Mouse (Mus musculus) stomach, embryonic 15.5 days (tissue): Measurements from ENCODE around the gene Gng4. TPM values are rescaled to one million over a fixed set of nuclear protein-coding genes. Genes with fewer than 3 reads are reported as not detected.
"Not testable (repeated sequence)": the region's sequence is repeated elsewhere in the genome, so short reads cannot be mapped to it uniquely, and the experiment has no call there.

Source experiments
- ATAC-seq: fragments of 200-750 bp; cut with Nextera tagmentation; 2 replicates; pipeline ENCODE4 v1.8.0; 2017; ENCODE audit warnings: low read depth, moderate number of reproducible peaks, moderate TSS enrichment; ENCODE audit not compliant: insufficient read depth, low FRiP score
- H3K27ac ChIP-seq: fragments of 300-500 bp; sonication (generic); 2 replicates; pipeline ENCODE4 v1.5.1; 2015; ENCODE audit warnings: mild to moderate bottlenecking, inconsistent platforms
- H3K27me3 ChIP-seq: fragments of 300-500 bp; sonication (generic); replicated peaks from 2 replicates; pipeline ENCODE4 v1.6.1; 2015; ENCODE audit warnings: inconsistent platforms
- H3K36me3 ChIP-seq: fragments of 300-500 bp; sonication (generic); 2 replicates; pipeline ENCODE4 v1.6.1; 2015; ENCODE audit warnings: inconsistent platforms
- H3K4me1 ChIP-seq: fragments of 300-500 bp; sonication (generic); 2 replicates; pipeline ENCODE4 v1.6.1; 2015; ENCODE audit warnings: inconsistent platforms
- H3K4me2 ChIP-seq: fragments of 300-500 bp; sonication (generic); 2 replicates; pipeline ENCODE4 v1.6.1; 2015; ENCODE audit warnings: mild to moderate bottlenecking, inconsistent platforms
- H3K4me3 ChIP-seq: fragments of 300-500 bp; sonication (generic); replicated peaks from 2 replicates; pipeline ENCODE4 v1.5.1; 2015; ENCODE audit warnings: inconsistent platforms
- H3K9ac ChIP-seq: fragments of 300-500 bp; sonication (generic); 2 replicates; pipeline ENCODE4 v1.6.1; 2015; ENCODE audit warnings: inconsistent platforms
- H3K9me3 ChIP-seq: fragments of 300-500 bp; sonication (generic); 2 replicates; pipeline ENCODE4 v1.6.1; 2016; ENCODE audit warnings: inconsistent platforms
- WGBS: fragments of 180-500 bp; shearing (Covaris S2); methylation state at CpG from one replicate; pipeline ENCODE4 v1.1.7; 2015; 5-methylcytosine and 5-hydroxymethylcytosine counted together
- polyA plus RNA-seq: library from polyadenylated mRNA; unstranded; fragments of >200 nt; fragmentation: Nextera tagmentation; extraction: Ambion mirVana; gene quantifications from 2 replicates; pipeline ENCODE4 v1.2.1, GENCODE M21; 2015

The Gng4 gene
- polyA plus RNA-seq, 1 experiment from 2014 or later: 3.3 TPM

DNA sequence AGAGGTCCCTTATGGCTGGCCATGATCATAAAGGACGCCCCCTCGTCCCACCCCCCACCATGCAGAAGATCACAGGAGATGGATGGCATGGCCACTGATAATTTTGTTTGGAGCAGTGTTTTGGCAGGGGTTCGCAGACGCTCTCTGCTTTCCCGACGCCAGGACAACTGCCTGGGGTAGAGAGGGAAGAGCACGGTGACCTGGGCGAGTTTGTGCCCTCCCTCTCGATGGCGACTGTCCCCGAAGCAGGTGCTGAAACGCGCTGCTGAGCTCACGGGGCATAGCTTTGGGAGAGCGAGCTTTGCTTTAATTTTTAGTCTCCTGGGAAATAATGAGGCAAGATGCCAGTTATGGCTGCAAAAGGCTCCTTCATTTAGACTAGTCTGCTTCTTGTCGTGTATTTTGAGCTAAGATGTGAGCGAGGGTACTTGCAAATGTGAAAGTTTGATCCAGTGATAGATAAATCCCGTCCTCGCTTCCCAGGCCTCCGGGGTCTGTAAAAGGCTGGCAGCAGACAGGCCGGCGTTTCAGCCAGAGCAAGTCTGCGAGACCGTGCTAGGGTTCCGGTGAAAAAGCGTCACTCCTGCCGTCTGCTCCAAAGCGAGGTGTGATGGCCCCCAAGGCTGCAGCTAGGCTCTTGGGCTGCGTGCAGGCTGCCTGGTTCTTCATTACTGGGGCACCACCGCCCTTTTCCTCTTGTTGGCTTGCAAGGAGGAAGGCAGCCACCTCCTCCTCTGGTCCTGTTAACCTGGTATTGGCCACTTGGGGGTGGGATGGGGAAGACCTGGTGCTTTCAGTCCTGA lies 1.3 kb downstream of the Gng4 start:
- peaks cover 26% of the 10 kb centered on the region for H3K27me3 ChIP-seq
- 1% methylated on average over 30 of the region's 30 CpGs for WGBS
- peak overlapping the region; percentile 57 for H3K4me3 ChIP-seq
- H3K36me3 ChIP-seq: no peaks in the 10 kb centered on the region
- no peak overlapping the region for H3K27ac ChIP-seq
- no peaks in the 10 kb centered on the region for H3K9me3 ChIP-seq
- peaks cover 15% of the 10 kb centered on the region for H3K4me1 ChIP-seq
- ATAC-seq: no peak
- H3K4me2 ChIP-seq: peak overlapping the region; percentile 99
- no peak overlapping the region for H3K9ac ChIP-seq

- Histone ChIP-seq H3K9me3 (no peaks in the 10 kb centered on the region), H3K9ac (no peak overlapping the region), H3K27ac (no peak overlapping the region), H3K4me2 (no peak overlapping the region), H3K36me3 (no peaks in the 10 kb centered on the region), H3K27me3 (peaks cover 26% of the 10 kb centered on the region), H3K4me1 (peaks cover 15% of the 10 kb centered on the region), H3K4me3 (no peak overlapping the region)
- WGBS: 83% methylated on average over 6 of the region's 6 CpGs
- ATAC-seq: no peak
These were observed 3.1 kb downstream of the Gng4 start for GRCm38 (mm10) chr13:13786971-13787370.

DNA sequence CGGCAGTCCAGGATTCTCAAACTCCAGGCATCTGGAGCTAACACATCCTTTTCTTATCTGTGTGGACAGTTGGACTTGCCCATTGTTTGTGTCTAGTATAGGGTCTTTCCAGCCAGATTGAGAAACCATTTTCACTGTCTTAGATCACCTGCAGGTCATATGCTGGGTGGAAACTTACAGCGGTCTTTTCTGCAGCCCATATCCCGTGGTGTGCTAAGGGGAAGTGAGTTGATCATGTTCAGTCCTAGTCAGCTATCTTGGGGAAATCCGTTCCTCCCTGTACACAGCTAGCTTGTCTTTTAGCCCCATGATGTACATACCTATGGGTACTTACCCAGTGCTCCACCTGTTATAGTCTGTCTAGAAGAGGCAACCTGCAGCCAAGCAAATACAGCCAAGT lies 4.2 kb downstream of the Gng4 start:
- no peak overlapping the region for H3K9ac ChIP-seq
- H3K36me3 ChIP-seq: no peaks in the 10 kb centered on the region
- peaks cover 26% of the 10 kb centered on the region for H3K27me3 ChIP-seq
- WGBS: 86% methylated on average over 4 of the region's 4 CpGs
- no peaks in the 10 kb centered on the region for H3K9me3 ChIP-seq
- no peak overlapping the region for H3K4me3 ChIP-seq
- ATAC-seq: no peak
- no peak overlapping the region for H3K4me2 ChIP-seq
- H3K27ac ChIP-seq: no peak overlapping the region
- H3K4me1 ChIP-seq: peaks cover 15% of the 10 kb centered on the region

- H3K4me1 ChIP-seq: no peaks in the 10 kb centered on the region
- H3K4me3 ChIP-seq: no peak overlapping the region
- no peak overlapping the region for H3K9ac ChIP-seq
- WGBS: 88% methylated on average over 3 of the region's 3 CpGs
- H3K9me3 ChIP-seq: no peaks in the 10 kb centered on the region
- ATAC-seq: no peak
- H3K4me2 ChIP-seq: no peak overlapping the region
- H3K27ac ChIP-seq: no peak overlapping the region
- no peaks in the 10 kb centered on the region for H3K27me3 ChIP-seq
- no peaks in the 10 kb centered on the region for H3K36me3 ChIP-seq
These were observed 8.1 kb downstream of the Gng4 start for GRCm38 (mm10) chr13:13791981-13792380.

GRCm38 (mm10) chr13:13795166-13795832 lies 11.4 kb downstream of the Gng4 start:
- Histone ChIP-seq H3K27me3 (no peaks in the 10 kb centered on the region), H3K4me3 (no peak overlapping the region), H3K4me2 (no peak overlapping the region), H3K27ac (no peak overlapping the region), H3K36me3 (no peaks in the 10 kb centered on the region), H3K9ac (no peak overlapping the region), H3K4me1 (no peaks in the 10 kb centered on the region), H3K9me3 (no peaks in the 10 kb centered on the region)
- no peak for ATAC-seq
- WGBS: 42% methylated on average over 5 of the region's 5 CpGs

DNA sequence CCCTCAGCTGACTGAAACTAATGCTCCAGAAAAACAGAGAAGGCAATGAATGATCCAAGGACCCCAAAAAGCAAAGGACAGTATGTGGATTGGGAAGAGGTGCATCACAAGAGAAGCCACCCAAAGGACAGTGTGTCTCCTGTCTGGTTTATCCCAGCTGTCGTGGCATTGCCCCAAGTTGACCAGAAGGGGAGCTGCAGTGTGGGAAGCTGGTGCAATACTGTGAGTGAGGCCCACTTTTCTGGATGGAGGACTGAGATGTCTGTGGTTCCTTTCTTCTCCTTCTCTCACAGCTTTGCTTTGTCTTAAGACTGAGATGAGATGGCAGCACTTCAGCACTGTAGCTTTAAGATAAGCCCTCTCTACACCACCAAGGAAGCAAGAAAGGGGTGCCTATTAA lies 12.2 kb downstream of the Gng4 start:
- WGBS: 88% methylated on average over 1 of the region's 1 CpGs
- no peak overlapping the region for H3K4me2 ChIP-seq
- no peaks in the 10 kb centered on the region for H3K4me1 ChIP-seq
- H3K36me3 ChIP-seq: no peaks in the 10 kb centered on the region
- ATAC-seq: no peak
- no peak overlapping the region for H3K9ac ChIP-seq
- H3K27me3 ChIP-seq: no peaks in the 10 kb centered on the region
- H3K4me3 ChIP-seq: no peak overlapping the region
- H3K27ac ChIP-seq: no peak overlapping the region
- H3K9me3 ChIP-seq: no peaks in the 10 kb centered on the region

- not testable (repeated sequence) for H3K4me2 ChIP-seq, H3K9ac ChIP-seq, H3K4me3 ChIP-seq, H3K36me3 ChIP-seq, H3K9me3 ChIP-seq, ATAC-seq, H3K4me1 ChIP-seq, H3K27ac ChIP-seq, H3K27me3 ChIP-seq
- 86% methylated on average over 12 of the region's 12 CpGs for WGBS
These were observed 14.0 kb downstream of the Gng4 start for GRCm38 (mm10) chr13:13797816-13798215.

DNA sequence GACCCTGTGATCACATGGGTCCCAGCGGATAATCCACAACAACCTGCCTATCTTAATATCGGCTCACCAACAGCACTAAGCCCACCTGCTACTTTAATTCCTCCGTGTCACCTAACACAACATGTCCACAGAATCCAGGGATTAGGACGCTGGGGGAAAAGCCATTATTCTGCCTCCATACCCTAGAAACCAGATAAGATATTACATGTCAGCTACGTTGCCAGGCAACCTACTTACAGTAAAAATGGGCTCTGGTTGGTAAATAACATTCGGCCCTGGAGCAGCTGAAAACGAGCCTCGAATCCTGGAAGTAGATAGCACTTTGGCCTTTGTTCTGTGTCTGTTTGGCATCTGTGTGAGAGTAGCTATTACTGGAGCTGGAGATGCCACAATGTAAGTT lies 14.9 kb downstream of the Gng4 start:
- Histone ChIP-seq H3K4me1 (no peaks in the 10 kb centered on the region), H3K27ac (no peak overlapping the region), H3K9ac (no peak overlapping the region), H3K9me3 (no peaks in the 10 kb centered on the region), H3K27me3 (no peaks in the 10 kb centered on the region), H3K4me3 (no peak overlapping the region), H3K4me2 (no peak overlapping the region), H3K36me3 (no peaks in the 10 kb centered on the region)
- ATAC-seq: no peak
- WGBS: 67% methylated on average over 8 of the region's 8 CpGs

DNA sequence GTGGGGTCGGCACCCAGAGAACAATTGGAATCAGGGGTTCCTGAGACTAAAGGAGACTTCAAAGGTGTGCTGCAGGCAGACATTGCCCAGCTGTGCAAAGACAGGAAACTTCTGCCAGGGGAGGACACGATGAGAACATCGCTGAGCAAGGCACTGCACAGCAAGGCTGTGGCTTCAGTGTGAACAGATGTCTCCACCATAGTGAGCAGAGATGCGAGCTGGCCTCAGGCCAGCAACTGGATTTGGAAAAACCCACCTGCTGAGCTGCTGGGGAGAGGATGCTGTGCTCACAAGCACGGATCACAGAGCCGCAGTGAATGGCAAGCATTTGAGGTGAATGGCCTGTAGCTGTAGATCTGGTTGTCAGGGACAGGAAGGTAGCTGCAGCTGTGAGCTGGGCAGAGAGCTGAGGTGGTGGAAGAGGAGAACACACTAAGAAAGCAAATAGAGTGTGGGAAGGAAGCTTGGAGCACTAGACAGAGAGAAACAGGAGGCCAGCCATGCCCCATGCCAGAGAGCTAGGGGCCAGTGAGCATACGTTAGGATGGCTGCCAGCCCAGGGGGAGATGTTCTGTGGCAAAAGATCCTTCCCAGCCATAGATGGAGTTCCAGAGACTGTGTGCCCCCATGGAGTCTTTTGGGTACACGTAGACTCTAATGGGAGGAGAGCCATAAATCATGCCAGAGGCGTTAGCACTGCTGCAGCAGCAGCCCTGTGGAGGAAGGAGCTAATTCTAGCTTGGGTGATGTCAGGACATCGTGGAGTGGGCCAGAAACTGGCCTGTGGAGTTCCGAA lies 24.7 kb downstream of the Gng4 start:
- H3K9ac ChIP-seq: no peak overlapping the region
- H3K27me3 ChIP-seq: no peaks in the 10 kb centered on the region
- H3K27ac ChIP-seq: no peak overlapping the region
- no peak overlapping the region for H3K4me2 ChIP-seq
- H3K4me3 ChIP-seq: no peak overlapping the region
- no peaks in the 10 kb centered on the region for H3K9me3 ChIP-seq
- 18% methylated on average over 11 of the region's 11 CpGs for WGBS
- H3K36me3 ChIP-seq: no peaks in the 10 kb centered on the region
- ATAC-seq: peak; percentile 33; the same call in 1 of the 2 replicates
- H3K4me1 ChIP-seq: no peaks in the 10 kb centered on the region

- H3K4me3 ChIP-seq: no peak overlapping the region
- H3K4me2 ChIP-seq: no peak overlapping the region
- no peak overlapping the region for H3K27ac ChIP-seq
- H3K4me1 ChIP-seq: no peaks in the 10 kb centered on the region
- no peaks in the 10 kb centered on the region for H3K27me3 ChIP-seq
- ATAC-seq: no peak
- no peaks in the 10 kb centered on the region for H3K36me3 ChIP-seq
- H3K9me3 ChIP-seq: no peaks in the 10 kb centered on the region
- WGBS: 63% methylated on average over 7 of the region's 7 CpGs
- H3K9ac ChIP-seq: no peak overlapping the region
These were observed 27.0 kb downstream of the Gng4 start for GRCm38 (mm10) chr13:13810885-13811284.

DNA sequence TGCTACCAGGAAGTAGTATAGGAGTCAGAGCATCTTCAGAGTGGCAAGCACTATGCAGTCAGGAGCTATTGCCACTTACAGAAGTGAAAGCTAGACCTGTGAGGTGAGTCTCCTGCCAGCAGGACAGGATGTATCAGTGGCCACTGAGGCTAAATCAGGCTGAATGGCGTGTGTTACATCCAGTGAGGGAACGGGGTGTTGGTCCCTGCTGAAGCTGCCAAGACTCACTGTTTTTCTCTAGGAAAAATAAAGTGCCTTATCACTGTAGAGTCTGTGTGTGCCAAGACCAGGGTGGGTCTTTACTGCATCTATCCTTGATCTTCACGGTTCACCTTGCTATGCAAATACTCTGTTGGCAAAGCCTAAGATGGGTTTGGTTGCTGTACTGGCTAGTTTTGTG lies 34.8 kb downstream of the Gng4 start:
- H3K4me2 ChIP-seq: no peak overlapping the region
- H3K4me1 ChIP-seq: no peaks in the 10 kb centered on the region
- no peaks in the 10 kb centered on the region for H3K36me3 ChIP-seq
- ATAC-seq: no peak
- 79% methylated on average over 3 of the region's 3 CpGs for WGBS
- no peak overlapping the region for H3K9ac ChIP-seq
- no peaks in the 10 kb centered on the region for H3K27me3 ChIP-seq
- H3K27ac ChIP-seq: no peak overlapping the region
- H3K9me3 ChIP-seq: no peaks in the 10 kb centered on the region
- H3K4me3 ChIP-seq: no peak overlapping the region
